Mouse (Mus musculus): ENCODE measurements around the gene Xirp1. TPM values are rescaled to one million over a fixed set of nuclear protein-coding genes. Genes with fewer than 3 reads are reported as not detected.

Gene Xirp1
- total and polyA plus RNA-seq, 3 experiments: not detected

DNA sequence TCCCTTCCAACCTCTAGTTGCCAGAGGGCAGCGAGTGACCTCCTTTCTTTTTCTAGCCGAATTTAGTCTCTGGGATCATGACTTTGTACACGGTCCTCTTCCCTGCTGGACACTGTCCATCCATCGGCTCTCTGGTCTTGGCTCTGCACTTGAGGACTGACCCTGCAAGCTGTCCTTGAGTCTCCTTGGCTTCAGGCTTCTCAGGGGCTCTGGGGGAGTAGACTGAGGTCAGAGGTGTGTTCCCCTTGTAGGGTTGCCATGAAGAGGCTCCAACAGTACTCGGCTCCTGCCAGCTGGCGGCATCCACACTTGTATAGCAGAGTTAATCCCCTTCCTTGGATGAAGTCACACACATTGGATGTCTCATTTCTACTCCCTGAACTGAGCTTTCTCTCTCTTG lies 23.8 kb downstream of the Xirp1 start:
- Histone ChIP-seq H3K9me3 (replicated peaks; ENCODE audit: low read length) (peaks cover 4% of the 10 kb centered on the region), H3K4me2 (ENCODE audit: insufficient read depth, low read depth, poor library complexity, severe bottlenecking) (no peak overlapping the region), H3K36me3 (replicated peaks in 1 of 2; ENCODE audit: control insufficient read depth in 1 of 2, insufficient read depth in 1 of 2, low read length in 1 of 2) (no peaks in the 10 kb centered on the region), H3K4me1 (ENCODE audit: control insufficient read depth in 1 of 2, insufficient read depth in 2 of 2) (peaks cover 13 to 24% of the 10 kb centered on the region in 2 experiments), H3K27me3 (replicated peaks) (peaks cover 23% of the 10 kb centered on the region), H3K27ac (ENCODE audit: insufficient read depth, low read depth) (no peak overlapping the region), H3K9ac (ENCODE audit: insufficient read depth, low read depth) (no peak overlapping the region), H3K4me3 (replicated peaks in 1 of 3; ENCODE audit: low read depth in 2 of 3, low read length in 2 of 3, poor library complexity in 1 of 3) (no peak overlapping the region), H3K79me2 (replicated peaks; ENCODE audit: control insufficient read depth, extremely low read depth, insufficient read depth, poor library complexity, severe bottlenecking) (no peaks in the 10 kb centered on the region)
- no peak for TF ChIP-seq GABPA (IDR thresholded peaks at IDR 0.05; ENCODE audit: insufficient replicate concordance, low read depth, low read length)
- no peak for TF ChIP-seq MAZ (IDR thresholded peaks at IDR 0.05; ENCODE audit: low read depth, low read length)
- TF ChIP-seq MAFK (IDR thresholded peaks at IDR 0.05; ENCODE audit: insufficient replicate concordance, low read length): no peak
- TF ChIP-seq ZNF384 (IDR thresholded peaks at IDR 0.05; ENCODE audit: low read depth, low read length): no peak
- TF ChIP-seq POLR2AphosphoS2 (IDR thresholded peaks at IDR 0.05; ENCODE audit: low read depth, low read length): no peak
- TF ChIP-seq CTCF (conservative IDR thresholded peaks at IDR 0.05 in 1 of 2, IDR thresholded peaks at IDR 0.05 in 1 of 2; ENCODE audit: low read depth in 2 of 2, low read length in 2 of 2): no peak
- no peak for TF ChIP-seq MXI1 (IDR thresholded peaks at IDR 0.05; ENCODE audit: low read depth, low read length)
- no peak for TF ChIP-seq SIN3A (IDR thresholded peaks at IDR 0.05; ENCODE audit: low read length)
- TF ChIP-seq MAX (IDR thresholded peaks at IDR 0.05; ENCODE audit: low read length): no peak
- no peak for TF ChIP-seq E2F4 (IDR thresholded peaks at IDR 0.05; ENCODE audit: insufficient replicate concordance, low read depth, low read length)
- TF ChIP-seq USF2 (conservative IDR thresholded peaks at IDR 0.05; ENCODE audit: low read depth, low read length): no peak
- dilution Hi-C loops (cut with MboI; ENCODE audit: extremely low pct_ligation_motif_present, extremely low pct_unique_long_range_greater_than_20kb, low sequenced_read_pairs) (no loop called here), in situ Hi-C loops (cut with MboI; ENCODE audit: low pct_ligation_motif_present, low pct_unique_long_range_greater_than_20kb, low sequenced_read_pairs) (no loop called here)
- no peak for DNase-seq (ENCODE audit: extremely low read depth)

DNA sequence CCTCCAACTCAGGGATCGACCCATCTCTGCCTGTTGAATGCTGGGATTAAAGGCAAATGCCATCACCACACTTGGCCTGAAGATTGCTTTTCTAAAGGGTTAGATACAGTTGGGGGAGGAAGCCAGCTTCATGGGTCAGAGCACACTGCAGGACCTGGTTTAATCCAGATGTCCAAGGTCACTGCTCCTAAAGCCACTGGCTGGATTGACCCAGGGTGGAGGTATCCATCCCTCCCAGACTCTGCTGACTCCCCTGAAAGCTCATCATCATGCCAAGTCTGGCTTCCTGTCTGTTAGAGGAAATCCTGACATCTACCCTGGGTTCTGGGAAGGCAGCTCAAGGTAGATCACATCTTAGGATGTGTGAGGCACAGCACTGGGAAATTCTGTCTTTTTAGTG lies 24.6 kb downstream of the Xirp1 start:
- Histone ChIP-seq H3K4me1 (ENCODE audit: control insufficient read depth in 1 of 2, insufficient read depth in 2 of 2) (peaks cover 22 to 30% of the 10 kb centered on the region in 2 experiments), H3K79me2 (replicated peaks; ENCODE audit: control insufficient read depth, extremely low read depth, insufficient read depth, poor library complexity, severe bottlenecking) (no peaks in the 10 kb centered on the region), H3K9me3 (replicated peaks; ENCODE audit: low read length) (peaks cover 4% of the 10 kb centered on the region), H3K27me3 (replicated peaks) (peaks cover 23% of the 10 kb centered on the region), H3K4me3 (replicated peaks in 1 of 3; ENCODE audit: low read depth in 2 of 3, low read length in 2 of 3, poor library complexity in 1 of 3) (no peak overlapping the region), H3K36me3 (replicated peaks in 1 of 2; ENCODE audit: control insufficient read depth in 1 of 2, insufficient read depth in 1 of 2, low read length in 1 of 2) (no peaks in the 10 kb centered on the region), H3K27ac (ENCODE audit: insufficient read depth, low read depth) (no peak overlapping the region), H3K9ac (ENCODE audit: insufficient read depth, low read depth) (no peak overlapping the region), H3K4me2 (ENCODE audit: insufficient read depth, low read depth, poor library complexity, severe bottlenecking) (no peak overlapping the region)
- TF ChIP-seq MAFK (IDR thresholded peaks at IDR 0.05; ENCODE audit: insufficient replicate concordance, low read length): no peak
- dilution Hi-C loops (cut with MboI; ENCODE audit: extremely low pct_ligation_motif_present, extremely low pct_unique_long_range_greater_than_20kb, low sequenced_read_pairs) (no loop called here), in situ Hi-C loops (cut with MboI; ENCODE audit: low pct_ligation_motif_present, low pct_unique_long_range_greater_than_20kb, low sequenced_read_pairs) (no loop called here)
- DNase-seq (ENCODE audit: extremely low read depth): no peak

DNA sequence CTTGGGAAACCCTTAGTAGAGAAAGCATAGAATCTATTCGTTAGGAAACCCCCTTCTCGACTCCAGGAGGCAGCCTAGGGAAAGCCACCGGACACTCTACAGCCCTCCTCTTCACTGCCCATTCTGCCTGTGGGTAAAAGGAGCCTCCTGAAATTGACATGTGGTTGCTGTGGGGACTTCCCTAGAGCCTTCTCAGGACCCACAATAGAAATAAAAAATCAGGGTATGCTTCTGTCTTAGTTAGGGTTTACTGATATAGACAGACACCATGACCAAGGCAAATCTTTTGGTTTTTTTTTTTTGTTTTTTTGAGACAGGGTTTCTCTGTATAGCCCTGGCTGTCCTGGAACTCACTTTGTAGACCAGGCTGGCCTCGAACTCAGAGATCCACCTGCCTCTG lies 27.3 kb downstream of the Xirp1 start:
- Histone ChIP-seq H3K4me1 (ENCODE audit: control insufficient read depth in 1 of 2, insufficient read depth in 2 of 2) (peaks cover 20 to 26% of the 10 kb centered on the region in 2 experiments), H3K36me3 (replicated peaks in 1 of 2; ENCODE audit: control insufficient read depth in 1 of 2, insufficient read depth in 1 of 2, low read length in 1 of 2) (no peaks in the 10 kb centered on the region), H3K27me3 (replicated peaks) (peaks cover 16% of the 10 kb centered on the region), H3K4me3 (replicated peaks in 1 of 3; ENCODE audit: low read depth in 2 of 3, low read length in 2 of 3, poor library complexity in 1 of 3) (no peak overlapping the region), H3K9me3 (replicated peaks; ENCODE audit: low read length) (peaks cover 4% of the 10 kb centered on the region), H3K79me2 (replicated peaks; ENCODE audit: control insufficient read depth, extremely low read depth, insufficient read depth, poor library complexity, severe bottlenecking) (no peaks in the 10 kb centered on the region), H3K9ac (ENCODE audit: insufficient read depth, low read depth) (no peak overlapping the region), H3K27ac (ENCODE audit: insufficient read depth, low read depth) (peak overlapping the region; percentile 50; the same call in 1 of the 2 replicates), H3K4me2 (ENCODE audit: insufficient read depth, low read depth, poor library complexity, severe bottlenecking) (peak overlapping the region; percentile 2; the same call in 1 of the 2 replicates)
- peak; percentile 80 for DNase-seq (ENCODE audit: extremely low read depth)
- in situ Hi-C loops (cut with MboI; ENCODE audit: low pct_ligation_motif_present, low pct_unique_long_range_greater_than_20kb, low sequenced_read_pairs) (no loop called here), dilution Hi-C loops (cut with MboI; ENCODE audit: extremely low pct_ligation_motif_present, extremely low pct_unique_long_range_greater_than_20kb, low sequenced_read_pairs) (no loop called here)
- TF ChIP-seq E2F4 (IDR thresholded peaks at IDR 0.05; ENCODE audit: insufficient replicate concordance, low read depth, low read length): no peak
- TF ChIP-seq POLR2A (IDR thresholded peaks at IDR 0.05; ENCODE audit: low read depth, low read length): no peak
- TF ChIP-seq HCFC1 (IDR thresholded peaks at IDR 0.05; ENCODE audit: low read depth, low read length): no peak
- no peak for TF ChIP-seq KAT2A (IDR thresholded peaks at IDR 0.05; ENCODE audit: insufficient replicate concordance, low read length)
- peak; percentile 77; the same call in 1 of the 2 replicates for TF ChIP-seq MYC (IDR thresholded peaks at IDR 0.05; ENCODE audit: low read depth, low read length)
- peak; percentile 58; the same call in 1 of the 2 replicates for TF ChIP-seq TCF12 (IDR thresholded peaks at IDR 0.05; ENCODE audit: low read depth, low read length)
- TF ChIP-seq EP300 (IDR thresholded peaks at IDR 0.05; ENCODE audit: low read length): peak; percentile 74
- no peak for TF ChIP-seq PAX5 (IDR thresholded peaks at IDR 0.05; ENCODE audit: low read length)
- TF ChIP-seq MXI1 (IDR thresholded peaks at IDR 0.05; ENCODE audit: low read depth, low read length): no peak
- no peak for TF ChIP-seq GABPA (IDR thresholded peaks at IDR 0.05; ENCODE audit: insufficient replicate concordance, low read depth, low read length)
- TF ChIP-seq JUN (IDR thresholded peaks at IDR 0.05; ENCODE audit: insufficient read depth, low read depth, low read length): no peak
- TF ChIP-seq MAZ (IDR thresholded peaks at IDR 0.05; ENCODE audit: low read depth, low read length): 0 out of 2 replicates have a peak, but pooled peaks have one; percentile 45
- no peak; the same call in 1 of the 2 replicates for TF ChIP-seq JUND (conservative IDR thresholded peaks at IDR 0.05; ENCODE audit: low read depth, low read length)
- peak; percentile 92 for TF ChIP-seq ZNF384 (IDR thresholded peaks at IDR 0.05; ENCODE audit: low read depth, low read length)
- TF ChIP-seq MEF2A (IDR thresholded peaks at IDR 0.05; ENCODE audit: borderline replicate concordance, low read depth, low read length): peak; percentile 90
- TF ChIP-seq ZC3H11A (IDR thresholded peaks at IDR 0.05; ENCODE audit: low read depth, low read length): no peak
- TF ChIP-seq ZKSCAN1 (IDR thresholded peaks at IDR 0.05; ENCODE audit: borderline replicate concordance, low read depth, low read length): no peak
- no peak for TF ChIP-seq SMC3 (IDR thresholded peaks at IDR 0.05; ENCODE audit: low read depth, low read length)
- peak; percentile 42; the same call in 1 of the 2 replicates for TF ChIP-seq SIN3A (IDR thresholded peaks at IDR 0.05; ENCODE audit: low read length)
- TF ChIP-seq NELFE (IDR thresholded peaks at IDR 0.05; ENCODE audit: low read depth, low read length): no peak
